Mouse (Mus musculus): Measurements from ENCODE around the gene Cdh13.

DNA sequence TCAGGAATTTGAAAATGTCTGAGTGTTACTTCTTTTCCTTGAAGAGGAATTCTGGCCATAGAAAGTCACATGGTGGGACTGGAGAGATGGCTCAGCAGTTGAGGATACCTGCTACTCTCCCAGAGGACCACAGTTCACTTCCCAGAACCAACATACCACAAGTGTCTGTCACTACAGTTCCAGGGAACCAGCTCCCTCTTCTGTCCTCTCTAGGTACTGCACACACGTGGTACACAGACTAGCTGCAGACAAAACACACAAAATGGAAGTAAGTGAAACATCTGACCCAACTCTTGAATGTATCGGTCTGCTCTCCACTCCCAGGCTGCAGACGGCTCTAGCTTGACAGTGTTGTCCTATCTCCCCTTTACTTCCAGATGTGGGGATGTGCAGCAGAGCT lies 633.0 kb downstream of the Cdh13 start:
- TF ChIP-seq POLR2A (IDR thresholded peaks at IDR 0.05; ENCODE audit: extremely low read depth, insufficient read depth, low read length) (no peak), CTCF (IDR thresholded peaks at IDR 0.05; ENCODE audit: extremely low read depth, insufficient read depth, low read length) (no peak)

All from cortical plate, adult 2 months (tissue).